Mouse (Mus musculus) left cerebral cortex, adult 11 months (tissue): ENCODE results near the gene Shcbp1l.

ENCODE experiments used
- DNase-seq: peaks from one replicate; pipeline ENCODE4 v3.0.0; 2022; ENCODE audit warnings: low spot score

Shcbp1l gene

DNA sequence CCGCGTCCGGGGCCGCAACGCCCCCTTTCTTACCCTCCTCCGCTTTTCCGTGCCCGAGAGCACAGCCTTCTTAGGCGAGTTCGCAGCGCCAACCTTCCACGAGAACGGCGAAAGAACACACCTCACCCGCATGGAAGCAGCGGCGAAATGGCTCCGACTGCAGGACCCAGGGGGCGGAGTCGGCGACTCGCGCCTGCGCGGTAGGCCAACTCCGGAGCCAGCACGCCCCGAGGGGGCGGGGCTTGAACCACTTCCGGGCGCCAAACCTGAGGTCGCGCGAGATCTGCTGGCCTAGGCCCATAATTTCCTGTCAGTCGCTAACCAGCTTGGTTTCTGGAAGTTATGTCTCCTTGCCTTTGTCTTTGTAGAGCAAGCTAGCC lies 62.5 kb downstream of the Shcbp1l start, which contains the start of gene Dhx9:
Dhx9 (minus strand) TSS at position 161 of the 380 bp plus-strand sequence.
- DNase-seq, result peak; percentile 97

DNA sequence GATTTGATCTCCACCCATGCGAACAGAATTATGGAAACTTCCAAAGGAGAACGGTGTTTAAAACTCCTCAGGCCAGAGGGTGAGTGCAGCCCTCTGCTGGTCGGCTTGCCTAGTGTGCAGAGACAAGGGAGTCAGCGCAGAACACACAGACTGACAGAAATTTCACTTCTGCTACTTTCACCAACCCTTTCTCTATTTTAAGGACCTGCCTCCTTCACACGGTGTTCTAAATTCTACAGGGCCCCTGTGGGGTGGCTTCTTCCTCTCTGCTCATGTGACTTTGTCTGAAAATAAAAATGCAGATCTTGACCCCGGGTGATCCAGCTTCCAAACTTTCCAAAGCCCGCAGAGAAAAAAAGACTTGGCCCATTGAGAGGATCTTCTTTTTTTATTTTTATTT lies 64.2 kb downstream of the Shcbp1l start:
- DNase-seq, result peak; percentile 29

DNA sequence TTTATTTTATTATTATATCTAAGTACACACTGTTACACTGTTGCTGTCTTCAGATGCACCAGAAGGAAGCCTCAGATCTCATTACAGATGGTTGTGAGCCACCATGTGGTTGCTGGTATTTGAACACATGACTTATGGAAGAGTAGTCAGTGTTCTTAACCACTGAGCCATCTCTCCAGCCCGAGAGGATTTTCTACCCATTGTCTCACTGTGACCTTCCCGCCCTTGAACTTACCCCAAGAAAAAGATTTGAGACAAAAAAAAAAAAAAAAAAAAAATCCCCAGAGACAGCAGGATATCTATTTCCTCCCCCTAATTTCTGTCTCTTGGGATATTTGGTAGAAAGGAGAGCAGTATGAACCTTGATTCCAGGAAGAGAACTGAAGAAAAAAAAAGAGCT lies 64.6 kb downstream of the Shcbp1l start:
- DNase-seq, result no peak

DNA sequence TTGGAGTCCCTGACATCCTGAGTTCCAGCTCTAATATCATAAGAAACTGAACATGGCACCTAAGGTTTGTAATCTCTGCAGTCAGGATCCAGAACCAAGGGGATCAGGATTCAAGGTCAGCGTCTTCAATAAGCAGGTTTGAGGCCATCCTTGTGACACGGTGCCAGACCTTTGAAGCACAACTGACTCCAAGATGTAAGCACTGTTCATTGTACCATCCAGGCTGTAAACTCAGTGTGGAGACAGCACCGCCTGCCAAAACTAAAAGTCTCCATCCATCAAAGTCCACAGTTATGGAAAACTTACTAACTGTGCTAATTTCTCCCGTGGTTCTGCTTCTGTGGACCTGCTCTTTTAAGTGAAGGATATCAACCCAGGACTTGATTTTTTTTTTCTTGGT lies 65.0 kb downstream of the Shcbp1l start:
- no peak for DNase-seq

DNA sequence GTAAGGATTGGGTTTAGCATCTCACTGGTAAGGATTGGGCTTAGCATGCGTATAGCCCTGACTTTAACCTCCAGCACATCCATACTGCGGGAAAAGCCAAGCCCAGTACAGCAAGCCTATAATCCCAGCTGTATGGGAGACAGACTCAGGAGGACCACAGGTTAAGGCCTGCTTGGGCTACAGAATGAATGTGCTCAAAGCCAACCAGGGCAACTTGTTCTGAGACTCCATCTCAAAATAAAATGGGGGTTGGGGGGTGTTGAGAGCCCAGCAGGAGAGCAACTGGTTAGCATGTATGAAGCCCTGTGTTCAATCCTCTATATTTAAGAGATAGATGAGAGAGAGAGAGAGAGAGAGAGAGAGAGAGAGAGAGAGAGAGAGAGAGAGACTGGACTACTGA lies 66.4 kb downstream of the Shcbp1l start:
- no peak for DNase-seq

DNA sequence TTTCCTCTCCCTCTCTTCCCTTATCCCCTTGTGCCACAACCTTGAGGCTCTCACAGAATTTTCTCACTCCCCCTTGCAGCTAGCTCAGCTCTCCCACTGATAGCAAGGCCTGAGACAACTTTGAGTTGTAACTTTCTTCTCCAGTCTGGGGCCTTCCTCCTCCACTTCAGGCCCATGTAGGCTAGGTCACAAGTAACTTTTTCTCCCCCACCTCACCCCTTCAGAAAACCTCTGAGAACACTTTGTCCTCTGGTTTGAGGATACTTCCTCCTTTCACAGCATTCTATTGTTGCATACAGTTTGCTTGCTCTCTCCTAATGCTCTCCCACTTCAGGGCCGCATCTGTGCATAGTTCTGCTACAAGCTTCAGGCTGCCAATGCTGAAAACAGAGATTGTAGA lies 66.9 kb downstream of the Shcbp1l start:
- DNase-seq, result no peak

DNA sequence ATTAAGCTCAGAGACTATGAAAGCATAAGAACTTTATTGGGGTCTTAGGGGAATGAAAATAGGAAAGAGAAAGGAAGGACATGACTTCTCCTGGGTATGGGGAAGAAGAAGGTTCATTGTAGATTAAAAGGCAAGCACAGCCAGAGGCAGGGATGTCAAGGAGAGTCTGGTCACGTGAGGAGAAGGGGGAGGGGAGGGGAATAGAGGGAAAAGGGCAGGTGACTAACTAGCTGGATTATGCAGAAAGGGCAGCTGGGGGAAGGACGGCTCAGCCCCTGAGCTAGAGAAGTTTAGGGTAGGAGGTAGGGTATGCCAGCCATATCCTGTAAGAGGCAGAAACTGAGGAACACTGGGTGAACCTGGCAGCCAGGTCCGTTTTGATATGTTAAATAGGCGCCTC lies 68.4 kb downstream of the Shcbp1l start:
- no peak for DNase-seq

DNA sequence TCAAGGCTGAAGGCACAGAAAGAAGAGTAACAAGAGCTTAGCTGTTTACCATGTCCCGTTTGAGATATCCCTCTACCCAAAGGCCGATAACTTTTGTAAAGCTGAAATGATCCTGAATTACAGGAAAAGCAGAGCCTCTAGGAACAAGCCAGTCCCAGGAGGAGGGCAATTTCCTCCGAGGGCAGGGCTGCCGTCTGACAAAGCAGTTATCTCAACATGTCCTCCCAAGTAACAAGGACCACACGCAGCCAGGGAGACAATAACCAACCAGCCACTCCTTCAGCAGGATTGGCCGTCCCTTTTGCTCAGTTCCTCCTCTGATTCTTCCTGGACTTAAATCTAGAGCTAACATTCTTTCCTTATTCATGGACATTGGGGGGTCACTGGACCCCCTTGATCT lies 69.0 kb downstream of the Shcbp1l start:
- DNase-seq, result no peak

DNA sequence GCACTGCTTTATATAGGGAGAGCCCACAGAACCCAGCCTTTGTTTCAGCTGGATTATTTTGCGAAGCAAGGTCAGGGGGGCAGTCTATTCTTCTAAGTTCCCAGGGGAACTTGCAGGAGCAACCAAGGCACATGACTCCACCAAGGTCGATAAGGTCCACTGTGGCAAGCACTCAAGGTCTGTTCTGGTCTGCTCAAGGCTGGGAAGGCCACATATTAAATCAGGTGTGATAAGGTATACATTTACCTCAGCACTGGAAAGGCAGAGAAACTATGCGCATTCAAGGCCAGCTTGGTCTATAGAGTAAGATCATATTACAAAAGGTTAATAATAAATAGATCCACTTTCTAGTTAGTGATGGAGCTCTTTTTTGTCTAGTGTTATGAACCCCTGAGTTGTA lies 71.1 kb downstream of the Shcbp1l start:
- DNase-seq, result no peak

DNA sequence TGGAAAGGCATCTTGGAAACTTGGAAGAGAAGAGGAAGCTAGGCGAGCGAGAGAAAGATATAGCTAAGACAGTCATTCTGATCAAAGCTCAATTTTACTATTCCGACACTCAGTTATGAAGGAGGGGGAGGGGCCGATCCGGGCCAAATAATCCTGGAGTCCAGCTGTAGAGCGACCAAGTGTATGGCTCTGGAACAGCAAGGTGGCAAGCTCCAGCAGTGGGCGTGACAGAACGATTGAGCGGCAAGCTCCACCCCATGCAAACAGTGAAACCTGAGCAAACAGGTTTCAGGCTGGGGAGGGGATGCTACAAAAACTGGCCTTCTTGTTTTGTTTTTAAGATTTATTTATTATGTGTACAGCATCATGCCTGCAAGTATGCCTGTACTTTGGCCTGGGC lies 75.1 kb downstream of the Shcbp1l start:
- no peak for DNase-seq

DNA sequence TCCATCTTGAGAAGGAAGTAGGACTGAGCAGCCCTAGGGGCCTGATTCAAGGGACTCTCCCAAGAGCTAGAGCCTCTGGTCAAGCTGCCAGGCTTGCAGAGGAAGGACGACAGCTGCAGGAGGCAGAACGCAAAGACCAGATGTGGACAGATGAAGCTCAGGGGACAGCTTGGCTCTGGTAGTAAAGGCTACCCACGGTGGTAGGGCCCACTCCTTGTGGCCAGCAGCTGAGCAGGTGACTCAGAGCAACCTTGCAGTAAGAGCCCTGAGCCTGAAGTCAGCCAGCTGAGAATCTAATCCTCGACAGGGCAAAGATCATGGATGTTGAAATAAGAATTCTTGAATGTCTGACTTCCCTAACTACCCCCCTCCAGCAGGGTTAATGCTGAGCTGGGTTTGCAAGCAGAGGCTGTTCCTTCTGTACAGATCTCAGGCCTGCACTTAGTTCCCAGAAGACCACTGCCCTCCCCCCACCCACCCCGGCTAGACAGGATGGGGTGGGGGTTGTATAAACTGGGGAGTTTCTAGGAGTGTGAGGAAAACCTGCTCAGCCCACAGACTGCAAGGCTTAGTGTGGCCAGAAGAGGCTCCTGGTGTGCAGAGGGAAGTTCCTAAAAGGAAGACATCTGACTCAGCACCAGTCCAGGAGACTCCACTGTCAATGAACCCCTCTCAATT lies 76.8 kb downstream of the Shcbp1l start:
- no peak for DNase-seq
